Mouse (Mus musculus): Measurements from ENCODE around the gene Wdfy4.

Wdfy4 gene

DNA sequence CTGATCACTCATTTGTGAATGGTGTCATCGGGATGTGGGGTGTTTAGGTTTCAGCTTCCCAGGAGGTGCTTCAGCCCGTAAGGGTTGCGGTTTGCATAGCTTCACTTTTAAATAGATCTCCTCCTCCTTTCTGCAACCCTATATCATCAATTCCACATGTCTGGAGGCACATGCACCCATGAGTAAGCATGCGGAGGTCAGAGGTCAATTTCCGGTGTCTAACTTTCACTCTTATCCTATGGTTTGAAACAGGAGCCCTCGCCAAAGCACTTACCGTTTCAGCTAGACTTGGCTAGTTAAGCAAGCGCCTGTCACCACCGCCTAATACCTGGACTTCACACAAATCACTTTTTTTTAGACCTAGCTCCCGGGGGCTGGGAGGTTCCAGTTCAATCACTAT is 220.6 kb downstream of the Wdfy4 start:
- no peak for DNase-seq

DNA sequence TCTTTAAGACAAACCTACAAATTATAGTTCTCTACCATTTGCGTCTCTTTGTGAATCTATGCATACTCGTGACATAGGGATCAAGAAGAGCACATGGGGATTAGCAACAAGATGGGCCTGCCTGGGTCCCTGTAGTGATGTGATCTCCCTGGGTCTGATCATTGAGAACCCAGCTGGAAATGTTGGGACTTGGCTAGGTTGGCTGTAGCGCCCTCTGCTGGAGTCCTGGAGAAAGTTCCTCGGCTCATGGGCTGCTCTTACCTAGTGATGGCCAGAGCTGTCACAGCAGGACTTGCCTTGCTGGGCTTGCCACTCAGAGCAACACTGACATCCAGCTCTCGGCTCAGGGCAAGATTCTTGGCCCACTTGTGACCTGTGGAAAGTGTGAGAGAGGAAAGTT is 224.8 kb downstream of the Wdfy4 start:
- DNase-seq: peak; percentile 76 to 81

DNA sequence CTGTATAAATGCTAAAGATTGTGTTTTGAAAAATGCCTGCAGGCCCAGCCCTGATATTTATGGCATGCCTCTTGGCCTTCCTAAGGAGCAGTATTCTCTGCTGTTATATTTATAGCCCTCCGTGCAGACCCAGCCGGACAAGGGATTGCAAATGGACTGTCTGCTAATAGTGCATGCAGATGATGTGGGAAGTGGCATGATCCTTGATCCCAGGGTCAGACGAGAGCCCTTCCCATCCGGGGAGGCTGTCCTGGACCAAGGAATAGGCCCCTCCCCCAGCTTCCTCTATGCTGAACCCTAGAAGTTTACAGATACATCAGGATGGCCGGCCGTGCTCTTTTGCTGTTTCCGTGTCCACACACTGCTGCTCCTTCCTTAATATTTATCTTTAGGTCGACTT is 226.6 kb downstream of the Wdfy4 start:
- peak; percentile 42 to 59 for DNase-seq

DNA sequence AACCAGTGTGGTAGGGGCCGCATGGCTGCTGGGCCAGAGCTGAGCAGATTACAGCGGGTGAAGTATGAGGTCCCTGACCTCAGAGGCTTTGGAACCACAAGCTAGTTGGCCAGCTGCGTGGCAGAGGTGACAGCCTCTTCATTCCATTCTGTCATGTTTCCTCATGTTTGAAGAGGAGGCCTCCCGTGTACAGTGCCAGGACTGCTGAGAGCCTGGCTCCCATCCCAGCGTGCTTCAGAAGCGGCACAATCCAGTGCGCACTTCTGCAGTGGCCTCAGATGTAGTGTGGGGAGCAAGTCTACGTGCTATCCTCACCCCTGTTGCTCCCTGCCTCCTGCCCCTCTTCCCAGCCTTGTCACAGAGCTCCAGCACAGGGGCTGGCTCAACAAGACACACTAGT is 228.8 kb downstream of the Wdfy4 start:
- DNase-seq: peak; percentile 35 to 50

DNA sequence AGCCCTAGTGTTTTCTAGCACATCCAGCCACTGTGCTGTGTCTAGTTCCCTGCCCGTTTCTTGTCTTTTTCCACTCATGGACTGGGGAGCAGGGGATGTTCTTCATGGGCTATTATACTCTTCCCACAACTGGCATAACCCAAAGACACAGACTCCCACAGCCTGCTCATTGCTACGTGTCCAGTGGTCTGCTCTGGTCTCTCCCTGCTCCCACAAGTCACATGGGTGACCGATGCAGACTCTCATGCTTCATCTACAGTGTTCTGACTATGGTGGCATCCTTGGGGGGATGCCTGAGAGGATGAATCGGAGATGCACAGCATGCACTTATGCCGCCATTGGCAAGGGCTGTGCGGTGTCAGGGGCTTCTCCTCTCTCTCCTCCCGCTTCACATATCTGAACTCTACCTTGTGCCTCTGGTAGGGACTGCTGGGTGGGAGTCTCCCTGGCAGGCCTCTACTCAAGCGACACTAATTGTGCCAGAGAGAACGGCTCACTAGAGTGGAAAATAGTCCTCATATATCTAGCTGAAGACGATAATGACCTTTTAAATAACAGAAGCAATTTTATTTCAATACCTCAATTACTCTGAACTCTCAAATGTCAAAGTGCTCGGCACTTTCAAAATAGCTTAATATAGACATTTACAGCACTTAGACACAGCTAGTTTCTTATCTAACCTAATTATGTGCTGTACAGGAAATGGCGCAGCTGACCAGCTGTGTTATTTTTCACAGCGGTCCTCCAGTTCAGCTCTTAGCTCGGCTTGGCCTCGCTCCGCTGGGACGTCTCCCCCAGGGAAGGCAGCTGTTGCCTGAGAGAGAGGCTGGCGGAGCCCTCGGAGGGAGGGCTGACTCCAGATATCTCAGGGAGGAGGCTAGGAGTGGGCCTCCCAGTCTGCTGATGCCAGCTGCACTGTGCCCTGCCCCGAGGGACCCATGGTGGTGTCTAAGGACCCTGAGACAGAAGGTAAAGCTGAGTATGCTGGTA is 234.7 kb downstream of the Wdfy4 start:
- peak; percentile 82 to 88 for DNase-seq

DNA sequence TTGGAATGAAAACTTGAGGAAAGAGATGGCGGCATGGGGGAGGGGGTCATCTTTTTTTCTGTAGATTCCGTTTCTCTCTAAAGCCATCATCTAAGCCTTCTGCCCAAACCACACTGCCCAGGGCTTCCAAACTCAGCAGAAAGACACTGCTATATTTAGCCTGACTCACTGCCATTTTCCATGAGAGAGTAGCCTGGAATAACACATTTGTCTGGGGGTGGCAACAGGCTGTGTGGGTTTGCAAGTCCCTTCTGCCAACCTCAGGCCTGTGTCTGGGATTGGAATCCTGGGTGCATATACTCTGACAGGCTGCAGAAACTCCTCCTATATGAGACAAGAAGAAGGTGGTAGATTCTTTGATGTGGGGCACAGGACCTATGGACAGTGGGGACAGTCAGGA is 237.8 kb downstream of the Wdfy4 start:
- DNase-seq: no peak

DNA sequence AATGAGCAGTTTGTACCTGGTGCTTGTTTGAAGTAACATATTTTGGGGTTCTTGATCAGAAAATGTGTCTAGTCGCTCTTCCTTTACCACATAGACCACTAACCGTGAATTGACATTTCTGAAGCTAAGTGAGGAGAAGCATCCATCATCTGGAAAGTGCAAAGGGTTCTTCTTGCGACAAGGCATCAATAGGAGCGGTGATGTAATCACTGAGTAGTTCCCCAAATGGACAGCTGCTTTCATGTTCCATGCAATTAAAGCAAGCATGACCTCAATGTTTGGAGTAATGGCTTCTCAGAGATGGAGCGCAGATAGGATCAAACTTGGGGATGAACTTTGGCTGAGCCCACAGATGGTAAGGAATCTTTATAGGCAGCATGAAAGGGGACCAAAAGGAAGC is 246.1 kb downstream of the Wdfy4 start:
- no peak for DNase-seq

DNA sequence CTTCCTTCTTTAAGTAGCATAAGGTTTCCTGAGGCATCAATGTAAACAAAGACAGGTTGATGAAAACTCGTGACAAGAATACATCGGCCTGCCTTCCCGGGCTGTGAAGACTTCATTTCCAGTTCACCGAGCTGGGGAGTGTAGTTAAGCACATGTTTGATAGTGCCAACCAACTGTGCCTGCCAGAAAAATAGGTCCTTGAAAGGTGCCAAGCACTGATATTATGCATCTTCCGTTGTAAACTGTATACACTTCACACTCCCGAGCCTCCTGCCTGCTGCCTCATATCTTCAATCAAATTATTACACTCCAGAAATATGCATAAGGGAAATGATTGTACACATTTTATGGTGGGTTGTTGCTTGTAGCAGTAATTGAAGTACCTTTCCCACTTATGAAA is 251.2 kb downstream of the Wdfy4 start:
- no peak for DNase-seq

DNA sequence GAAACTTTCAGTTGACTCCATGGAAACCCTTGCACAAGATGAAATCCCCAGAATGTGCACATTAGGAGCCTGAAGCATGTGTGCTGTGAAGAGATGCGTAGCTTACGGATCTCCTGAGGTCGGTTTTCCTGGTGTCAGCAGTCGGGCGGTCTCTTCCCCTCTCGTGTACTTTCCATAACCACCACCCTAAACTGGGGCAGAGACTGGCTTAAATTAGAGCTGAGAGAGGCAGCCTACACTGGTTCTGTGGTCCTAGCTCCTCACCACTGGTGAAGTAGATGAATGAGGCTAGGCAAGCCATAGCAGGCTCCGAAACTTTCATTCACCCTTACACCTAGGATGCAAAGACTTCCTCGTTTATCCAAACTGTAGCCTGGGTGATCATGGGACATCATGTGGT is 253.1 kb downstream of the Wdfy4 start:
- DNase-seq: no peak

DNA sequence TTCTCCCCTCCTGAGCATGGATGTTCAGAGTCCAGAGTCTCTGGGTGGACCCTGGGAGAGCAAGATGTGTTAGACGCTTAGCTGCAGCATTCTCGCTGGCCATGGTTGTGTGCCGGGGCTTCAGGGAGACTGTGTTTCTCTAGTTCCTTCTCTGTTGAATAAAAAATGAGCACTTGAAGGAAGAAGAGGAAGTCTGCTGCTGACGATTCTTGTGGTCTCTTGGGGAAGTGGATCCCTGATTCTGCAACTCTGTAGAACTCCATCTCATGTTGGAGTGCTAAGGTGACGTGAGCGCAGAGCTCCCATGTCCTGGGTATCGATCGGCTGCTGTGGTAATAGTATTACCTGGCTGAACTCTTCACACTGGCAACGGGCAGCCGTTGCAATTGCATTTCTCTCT is 253.6 kb downstream of the Wdfy4 start:
- no peak for DNase-seq

DNA sequence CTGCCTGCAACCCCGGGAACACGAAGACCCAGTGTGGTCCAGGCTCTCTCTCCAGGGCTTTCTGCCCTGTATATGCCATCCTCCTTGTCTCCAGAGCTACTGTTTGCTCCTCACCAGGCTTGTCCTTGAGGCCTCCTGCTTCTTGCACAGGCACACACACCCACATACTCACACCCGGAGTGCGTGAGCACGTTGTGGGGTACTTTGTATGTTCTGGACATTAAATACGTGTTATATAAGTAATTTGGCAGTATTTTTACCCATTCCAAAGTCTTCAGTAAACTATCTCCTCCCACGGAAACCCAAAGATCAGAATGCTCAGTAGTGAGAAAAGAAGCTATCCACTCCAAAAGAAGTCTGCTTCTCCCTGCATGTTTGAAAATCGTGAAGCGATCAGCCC is 261.4 kb downstream of the Wdfy4 start:
- DNase-seq: no peak

DNA sequence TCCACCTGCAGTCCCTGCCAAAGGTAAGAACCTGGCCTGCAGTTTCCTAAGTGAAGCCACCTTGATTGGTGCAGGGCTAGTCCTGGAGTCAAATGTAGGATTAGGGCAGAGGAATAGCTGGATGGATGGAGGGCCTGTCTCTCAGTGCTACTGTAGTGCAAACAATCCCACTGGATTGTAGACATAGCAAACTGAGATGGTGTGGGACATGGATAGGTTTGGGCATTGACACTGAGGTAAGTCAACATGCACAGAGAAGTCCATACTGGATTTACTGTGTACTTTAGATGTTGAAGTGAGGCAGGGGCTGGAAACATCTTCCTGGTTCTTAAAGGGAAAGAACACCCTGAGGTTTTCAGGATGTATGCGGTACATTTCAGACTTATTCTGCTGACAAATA is 267.4 kb downstream of the Wdfy4 start:
- DNase-seq: no peak

DNA sequence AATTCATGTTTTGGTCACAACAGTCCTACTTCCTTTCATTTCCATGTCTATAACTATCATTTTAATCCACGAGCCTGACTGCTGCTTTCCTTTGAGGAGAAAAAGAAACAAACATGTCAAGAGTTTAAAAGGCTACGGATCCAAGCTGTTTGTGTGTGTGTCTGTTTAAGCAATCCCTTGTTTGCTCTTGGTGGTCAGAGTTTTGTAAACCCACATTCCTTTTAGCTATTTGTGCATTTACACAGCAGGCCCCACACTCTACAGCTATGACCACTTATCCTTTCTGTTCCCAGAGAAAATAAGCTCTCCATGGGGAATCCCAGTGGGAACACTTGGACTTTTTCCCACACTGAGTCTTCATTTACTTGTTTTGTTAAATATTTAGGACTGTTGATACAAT is 269.9 kb downstream of the Wdfy4 start:
- DNase-seq: peak in 1 of 2 experiments; percentile 35

DNA sequence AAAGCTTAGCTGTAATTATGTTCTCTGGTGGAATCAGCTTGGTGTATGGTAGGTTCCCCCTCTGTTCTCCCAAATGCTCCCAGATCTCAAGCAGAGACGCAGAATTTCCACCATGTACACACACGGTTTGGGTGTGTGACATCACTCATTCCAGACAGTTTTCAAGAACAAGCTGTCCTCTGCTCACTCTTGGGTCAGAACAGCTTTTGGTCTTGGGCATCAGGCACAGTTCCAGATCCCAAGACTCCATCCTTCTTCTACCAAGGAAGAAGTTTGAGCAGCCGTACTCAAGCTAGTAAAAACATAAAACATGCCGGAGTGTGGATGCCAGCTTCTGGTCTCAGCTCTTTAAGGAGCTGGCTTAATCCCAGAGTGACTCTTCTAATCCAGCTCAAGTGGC is 274.1 kb downstream of the Wdfy4 start:
- no peak for DNase-seq
